Mouse (Mus musculus): ENCODE results near the gene Zfp385a. TPM values are rescaled to one million over a fixed set of nuclear protein-coding genes. Genes with fewer than 3 reads are reported as not detected.

Gene Zfp385a
- polyA plus RNA-seq, 1 experiment: 84.7 TPM

GRCm38 (mm10) chr15:103362950-103363349 is 23.1 kb upstream of the Zfp385a start:
- TF ChIP-seq CTCF (IDR thresholded peaks at IDR 0.05; ENCODE audit: control insufficient read depth, insufficient read depth, insufficient replicate concordance, low read depth, low read length) (no peak), POLR2A (IDR thresholded peaks at IDR 0.05; ENCODE audit: control insufficient read depth, low read depth, low read length) (no peak)
- Histone ChIP-seq H3K4me3 (ENCODE audit: control insufficient read depth, low read depth, low read length) (no peak overlapping the region), H3K36me3 (ENCODE audit: control insufficient read depth, insufficient read depth, low read length) (no peaks in the 10 kb centered on the region), H3K27me3 (ENCODE audit: control insufficient read depth, insufficient read depth, low read length) (no peaks in the 10 kb centered on the region), H3K27ac (ENCODE audit: control insufficient read depth, insufficient read depth, low read depth, low read length) (no peak overlapping the region), H3K4me1 (ENCODE audit: control insufficient read depth, insufficient read depth, low read length) (peaks cover 4% of the 10 kb centered on the region)

DNA sequence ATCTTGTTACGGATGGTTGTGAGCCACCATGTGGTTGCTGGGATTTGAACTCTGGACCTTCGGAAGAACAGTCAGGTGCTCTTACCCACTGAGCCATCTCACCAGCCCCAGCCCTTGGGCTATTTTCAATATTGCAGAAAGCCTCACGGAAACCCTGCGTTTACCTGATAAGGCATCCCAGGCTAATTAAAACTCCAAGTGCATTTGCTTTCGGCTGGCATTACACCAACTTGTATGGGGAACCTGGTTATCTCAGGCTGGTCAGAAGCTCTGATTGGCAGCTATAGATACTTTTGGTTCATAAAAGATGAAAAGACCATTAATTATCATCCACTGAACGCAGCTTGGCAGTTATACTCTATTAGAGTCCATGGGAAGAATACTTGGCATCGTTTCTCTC is 22.4 kb upstream of the Zfp385a start:
- Histone ChIP-seq H3K36me3 (ENCODE audit: control insufficient read depth, insufficient read depth, low read length) (no peaks in the 10 kb centered on the region), H3K27ac (ENCODE audit: control insufficient read depth, insufficient read depth, low read depth, low read length) (no peak overlapping the region), H3K4me3 (ENCODE audit: control insufficient read depth, low read depth, low read length) (no peak overlapping the region), H3K4me1 (ENCODE audit: control insufficient read depth, insufficient read depth, low read length) (peaks cover 4% of the 10 kb centered on the region), H3K27me3 (ENCODE audit: control insufficient read depth, insufficient read depth, low read length) (no peaks in the 10 kb centered on the region)
- TF ChIP-seq POLR2A (IDR thresholded peaks at IDR 0.05; ENCODE audit: control insufficient read depth, low read depth, low read length) (no peak), CTCF (IDR thresholded peaks at IDR 0.05; ENCODE audit: control insufficient read depth, insufficient read depth, insufficient replicate concordance, low read depth, low read length) (no peak)

DNA sequence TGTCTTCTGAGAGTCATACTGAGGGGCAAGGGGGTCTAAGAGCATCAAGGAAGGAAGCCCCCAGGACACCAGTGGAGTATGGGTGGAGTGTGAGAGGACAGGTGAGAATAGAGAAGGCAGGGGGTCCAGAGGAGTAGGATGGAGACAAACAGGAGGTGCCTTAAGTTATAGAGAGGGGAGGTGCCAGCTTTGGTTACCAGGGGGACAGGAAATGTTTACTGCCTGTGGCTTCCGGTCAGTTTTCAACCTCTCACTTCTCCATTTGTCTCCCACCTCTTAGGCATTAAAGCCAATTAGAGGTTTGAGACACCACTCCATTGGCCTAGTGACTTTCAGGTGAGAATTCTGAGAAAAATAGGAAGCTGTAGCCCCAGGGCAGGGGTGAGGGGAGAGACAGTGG is 21.4 kb upstream of the Zfp385a start:
- Histone ChIP-seq H3K4me1 (ENCODE audit: control insufficient read depth, insufficient read depth, low read length) (peaks cover 2% of the 10 kb centered on the region), H3K27ac (ENCODE audit: control insufficient read depth, insufficient read depth, low read depth, low read length) (no peak overlapping the region), H3K36me3 (ENCODE audit: control insufficient read depth, insufficient read depth, low read length) (no peaks in the 10 kb centered on the region), H3K27me3 (ENCODE audit: control insufficient read depth, insufficient read depth, low read length) (no peaks in the 10 kb centered on the region), H3K4me3 (ENCODE audit: control insufficient read depth, low read depth, low read length) (no peak overlapping the region)
- TF ChIP-seq POLR2A (IDR thresholded peaks at IDR 0.05; ENCODE audit: control insufficient read depth, low read depth, low read length) (no peak), CTCF (IDR thresholded peaks at IDR 0.05; ENCODE audit: control insufficient read depth, insufficient read depth, insufficient replicate concordance, low read depth, low read length) (no peak)

GRCm38 (mm10) chr15:103359869-103360602 is 20.1 kb upstream of the Zfp385a start:
- no peak overlapping the region for H3K4me3 ChIP-seq (ENCODE audit: control insufficient read depth, low read depth, low read length)
- no peak for TF ChIP-seq POLR2A (IDR thresholded peaks at IDR 0.05; ENCODE audit: control insufficient read depth, low read depth, low read length)
- no peak for TF ChIP-seq CTCF (IDR thresholded peaks at IDR 0.05; ENCODE audit: control insufficient read depth, insufficient read depth, insufficient replicate concordance, low read depth, low read length)
- H3K36me3 ChIP-seq (ENCODE audit: control insufficient read depth, insufficient read depth, low read length): no peaks in the 10 kb centered on the region
- no peaks in the 10 kb centered on the region for H3K27me3 ChIP-seq (ENCODE audit: control insufficient read depth, insufficient read depth, low read length)
- no peak overlapping the region for H3K27ac ChIP-seq (ENCODE audit: control insufficient read depth, insufficient read depth, low read depth, low read length)
- peaks cover 2% of the 10 kb centered on the region for H3K4me1 ChIP-seq (ENCODE audit: control insufficient read depth, insufficient read depth, low read length)

GRCm38 (mm10) chr15:103359122-103359510 is 19.2 kb upstream of the Zfp385a start:
- no peak overlapping the region for H3K27ac ChIP-seq (ENCODE audit: control insufficient read depth, insufficient read depth, low read depth, low read length)
- no peaks in the 10 kb centered on the region for H3K36me3 ChIP-seq (ENCODE audit: control insufficient read depth, insufficient read depth, low read length)
- H3K27me3 ChIP-seq (ENCODE audit: control insufficient read depth, insufficient read depth, low read length): no peaks in the 10 kb centered on the region
- TF ChIP-seq CTCF (IDR thresholded peaks at IDR 0.05; ENCODE audit: control insufficient read depth, insufficient read depth, insufficient replicate concordance, low read depth, low read length) (no peak), POLR2A (IDR thresholded peaks at IDR 0.05; ENCODE audit: control insufficient read depth, low read depth, low read length) (no peak)
- peaks cover 2% of the 10 kb centered on the region; the same call in 1 of the 2 replicates for H3K4me1 ChIP-seq (ENCODE audit: control insufficient read depth, insufficient read depth, low read length)
- H3K4me3 ChIP-seq (ENCODE audit: control insufficient read depth, low read depth, low read length): no peak overlapping the region

DNA sequence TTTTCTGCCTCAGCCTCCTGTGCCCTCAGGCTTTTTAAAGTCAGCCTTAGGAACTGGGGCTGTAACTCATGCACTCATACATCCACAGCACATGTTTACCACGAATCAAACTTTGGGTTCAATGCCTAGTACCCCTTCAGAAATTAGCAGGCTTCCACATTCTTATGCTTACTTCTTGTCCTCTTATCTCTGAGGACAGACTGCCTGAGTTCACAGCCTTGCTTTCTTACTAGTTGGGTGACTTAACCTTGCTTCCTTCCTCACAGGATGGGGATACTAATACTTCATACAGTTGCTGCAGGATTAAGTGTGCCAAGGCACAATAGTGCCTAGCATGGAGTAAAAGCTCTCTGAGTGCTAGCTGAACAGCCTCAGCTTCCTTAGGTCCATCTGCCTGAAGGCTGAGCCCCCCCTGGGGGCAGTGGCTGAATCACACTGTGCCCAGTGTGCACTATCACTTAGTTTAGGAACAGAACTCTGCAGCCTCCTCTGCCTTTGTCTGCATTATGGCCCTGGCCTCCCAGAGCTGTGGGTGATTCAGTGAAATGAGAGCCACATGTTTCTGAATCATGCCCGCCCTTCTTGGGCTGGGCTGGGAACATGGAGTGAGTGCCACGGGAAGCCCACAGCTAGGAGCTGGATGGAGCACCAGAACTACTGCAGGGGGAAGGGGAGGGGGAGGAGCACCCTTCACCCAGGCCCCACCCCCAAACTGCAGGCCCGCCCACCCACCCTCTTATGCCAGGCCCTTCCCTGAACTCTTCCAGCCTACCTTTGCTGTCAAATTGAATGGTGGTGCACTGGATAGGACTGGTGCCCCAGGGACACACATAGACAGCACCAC is 18.6 kb upstream of the Zfp385a start:
- no peak for TF ChIP-seq CTCF (IDR thresholded peaks at IDR 0.05; ENCODE audit: control insufficient read depth, insufficient read depth, insufficient replicate concordance, low read depth, low read length)
- no peak for TF ChIP-seq POLR2A (IDR thresholded peaks at IDR 0.05; ENCODE audit: control insufficient read depth, low read depth, low read length)
- Histone ChIP-seq H3K4me1 (ENCODE audit: control insufficient read depth, insufficient read depth, low read length) (peaks cover 2% of the 10 kb centered on the region; the same call in 1 of the 2 replicates), H3K36me3 (ENCODE audit: control insufficient read depth, insufficient read depth, low read length) (no peaks in the 10 kb centered on the region), H3K27ac (ENCODE audit: control insufficient read depth, insufficient read depth, low read depth, low read length) (no peak overlapping the region), H3K4me3 (ENCODE audit: control insufficient read depth, low read depth, low read length) (no peak overlapping the region), H3K27me3 (ENCODE audit: control insufficient read depth, insufficient read depth, low read length) (no peaks in the 10 kb centered on the region)

- no peaks in the 10 kb centered on the region for H3K27me3 ChIP-seq (ENCODE audit: control insufficient read depth, insufficient read depth, low read length)
- no peak for TF ChIP-seq CTCF (IDR thresholded peaks at IDR 0.05; ENCODE audit: control insufficient read depth, insufficient read depth, insufficient replicate concordance, low read depth, low read length)
- TF ChIP-seq POLR2A (IDR thresholded peaks at IDR 0.05; ENCODE audit: control insufficient read depth, low read depth, low read length): no peak
- H3K4me3 ChIP-seq (ENCODE audit: control insufficient read depth, low read depth, low read length): no peak overlapping the region
- no peak overlapping the region for H3K27ac ChIP-seq (ENCODE audit: control insufficient read depth, insufficient read depth, low read depth, low read length)
- H3K36me3 ChIP-seq (ENCODE audit: control insufficient read depth, insufficient read depth, low read length): no peaks in the 10 kb centered on the region
- H3K4me1 ChIP-seq (ENCODE audit: control insufficient read depth, insufficient read depth, low read length): peaks cover 2% of the 10 kb centered on the region; the same call in 1 of the 2 replicates
Observed at GRCm38 (mm10) chr15:103357817-103358216, 17.9 kb upstream of the Zfp385a start.

Data from testis, adult 2 months (tissue).